Mouse (Mus musculus) forebrain, embryonic 10.5 days (tissue): ENCODE measurements around the gene Luc7l3. TPM values are rescaled to one million over a fixed set of nuclear protein-coding genes. Genes with fewer than 3 reads are reported as not detected.

Experiments used
- DNase-seq: peaks from one replicate; pipeline ENCODE4 v3.0.0-alpha.2; 2017; ENCODE audit warnings: low spot score; ENCODE audit errors: extremely low spot score
- H3K27ac ChIP-seq: fragments of 300-500 bp; sonication (generic); 2 replicates; pipeline ENCODE4 v1.5.1; 2016; ENCODE audit warnings: mild to moderate bottlenecking
- H3K27me3 ChIP-seq: fragments of 300-500 bp; sonication (generic); 2 replicates; pipeline ENCODE4 v1.6.1; 2016; ENCODE audit warnings: mild to moderate bottlenecking; ENCODE audit not compliant: poor library complexity, severe bottlenecking
- H3K36me3 ChIP-seq: fragments of 300-500 bp; sonication (generic); replicated peaks from 2 replicates; pipeline ENCODE4 v1.6.1; 2016; ENCODE audit warnings: mild to moderate bottlenecking, moderate library complexity
- H3K4me1 ChIP-seq: fragments of 300-500 bp; sonication (generic); 2 replicates; pipeline ENCODE4 v1.6.1; 2016
- H3K4me3 ChIP-seq: fragments of 300-500 bp; sonication (generic); 2 replicates; pipeline ENCODE4 v1.5.1; 2016; ENCODE audit warnings: mild to moderate bottlenecking, moderate library complexity
- H3K9me3 ChIP-seq: fragments of 300-500 bp; sonication (generic); 2 replicates; pipeline ENCODE4 v1.6.1; 2016; ENCODE audit warnings: mild to moderate bottlenecking, moderate library complexity
- WGBS: fragments of 180-500 bp; shearing (Covaris S2); methylation state at CpG from one replicate; pipeline ENCODE4 v1.1.7; 2016; 5-methylcytosine and 5-hydroxymethylcytosine counted together
- polyA plus RNA-seq: library from polyadenylated mRNA; unstranded; fragments of >200 nt; fragmentation: Nextera tagmentation; extraction: Ambion mirVana; gene quantifications from 2 replicates; pipeline ENCODE4 v1.2.1, GENCODE M21; 2016

Gene Luc7l3
- polyA plus RNA-seq, 1 experiment from 2014 or later: 113 TPM

- no peak for DNase-seq
- Histone ChIP-seq H3K36me3 (peaks cover 47% of the 10 kb centered on the region), H3K4me3 (no peak overlapping the region), H3K4me1 (peaks cover 61% of the 10 kb centered on the region), H3K27me3 (no peaks in the 10 kb centered on the region), H3K27ac (no peak overlapping the region), H3K9me3 (no peaks in the 10 kb centered on the region)
- WGBS: 76% methylated on average over 4 of the region's 4 CpGs
Observed at GRCm38 (mm10) chr11:94317515-94317914, 4.3 kb downstream of the Luc7l3 start.

- DNase-seq: no peak
- 82% methylated on average over 1 of the region's 1 CpGs for WGBS
- H3K4me1 ChIP-seq: peaks cover 56% of the 10 kb centered on the region
- H3K4me3 ChIP-seq: no peak overlapping the region
- H3K36me3 ChIP-seq: peaks cover 47% of the 10 kb centered on the region
- H3K27ac ChIP-seq: no peak overlapping the region
- H3K27me3 ChIP-seq: no peaks in the 10 kb centered on the region
- no peaks in the 10 kb centered on the region for H3K9me3 ChIP-seq
Observed at GRCm38 (mm10) chr11:94317014-94317413, 4.8 kb downstream of the Luc7l3 start.

- H3K27me3 ChIP-seq: no peaks in the 10 kb centered on the region
- 90% methylated on average over 2 of the region's 2 CpGs for WGBS
- no peak overlapping the region for H3K4me3 ChIP-seq
- H3K36me3 ChIP-seq: peaks cover 48% of the 10 kb centered on the region
- no peaks in the 10 kb centered on the region for H3K9me3 ChIP-seq
- DNase-seq: no peak
- no peak overlapping the region for H3K27ac ChIP-seq
- H3K4me1 ChIP-seq: peaks cover 55% of the 10 kb centered on the region
Observed at GRCm38 (mm10) chr11:94316528-94316927, 5.3 kb downstream of the Luc7l3 start.

GRCm38 (mm10) chr11:94315308-94315707, 6.5 kb downstream of the Luc7l3 start:
- Histone ChIP-seq H3K9me3 (no peaks in the 10 kb centered on the region), H3K27ac (no peak overlapping the region), H3K4me3 (no peak overlapping the region), H3K27me3 (no peaks in the 10 kb centered on the region), H3K4me1 (peaks cover 51% of the 10 kb centered on the region), H3K36me3 (peaks cover 58% of the 10 kb centered on the region)
- 94% methylated on average over 1 of the region's 1 CpGs for WGBS
- no peak for DNase-seq

GRCm38 (mm10) chr11:94314098-94314652, 7.6 kb downstream of the Luc7l3 start:
- no peaks in the 10 kb centered on the region for H3K27me3 ChIP-seq
- WGBS: 94% methylated on average over 2 of the region's 2 CpGs
- H3K36me3 ChIP-seq: peaks cover 59% of the 10 kb centered on the region
- DNase-seq: no peak
- no peak overlapping the region for H3K27ac ChIP-seq
- H3K9me3 ChIP-seq: no peaks in the 10 kb centered on the region
- peaks cover 41% of the 10 kb centered on the region for H3K4me1 ChIP-seq
- no peak overlapping the region for H3K4me3 ChIP-seq

- H3K4me3 ChIP-seq: no peak overlapping the region
- H3K4me1 ChIP-seq: peaks cover 34% of the 10 kb centered on the region
- no peak overlapping the region for H3K27ac ChIP-seq
- no peak for DNase-seq
- H3K36me3 ChIP-seq: peaks cover 59% of the 10 kb centered on the region
- H3K27me3 ChIP-seq: no peaks in the 10 kb centered on the region
- 91% methylated on average over 1 of the region's 1 CpGs for WGBS
- no peaks in the 10 kb centered on the region for H3K9me3 ChIP-seq
Observed at GRCm38 (mm10) chr11:94312733-94313132, 9.1 kb downstream of the Luc7l3 start.

- peaks cover 100% of the 10 kb centered on the region for H3K36me3 ChIP-seq
- no peak overlapping the region for H3K4me3 ChIP-seq
- no peaks in the 10 kb centered on the region for H3K9me3 ChIP-seq
- DNase-seq: no peak
- WGBS: 83% methylated on average over 9 of the region's 9 CpGs
- no peaks in the 10 kb centered on the region for H3K27me3 ChIP-seq
- no peaks in the 10 kb centered on the region for H3K4me1 ChIP-seq
- H3K27ac ChIP-seq: no peak overlapping the region
Observed at GRCm38 (mm10) chr11:94294996-94295845, 26.6 kb downstream of the Luc7l3 start.

GRCm38 (mm10) chr11:94290062-94290740, 31.6 kb downstream of the Luc7l3 start:
- Histone ChIP-seq H3K4me3 (no peak overlapping the region), H3K9me3 (no peaks in the 10 kb centered on the region), H3K27ac (no peak overlapping the region), H3K4me1 (no peaks in the 10 kb centered on the region), H3K27me3 (no peaks in the 10 kb centered on the region), H3K36me3 (peaks cover 100% of the 10 kb centered on the region)
- WGBS: 94% methylated on average over 10 of the region's 10 CpGs
- no peak for DNase-seq

GRCm38 (mm10) chr11:94287105-94287504, 34.7 kb downstream of the Luc7l3 start:
- H3K4me1 ChIP-seq: no peaks in the 10 kb centered on the region
- no peaks in the 10 kb centered on the region for H3K27me3 ChIP-seq
- H3K27ac ChIP-seq: no peak overlapping the region
- no peaks in the 10 kb centered on the region for H3K9me3 ChIP-seq
- H3K36me3 ChIP-seq: peaks cover 92% of the 10 kb centered on the region
- no peak for DNase-seq
- 95% methylated on average over 5 of the region's 5 CpGs for WGBS
- H3K4me3 ChIP-seq: no peak overlapping the region

- no peaks in the 10 kb centered on the region for H3K27me3 ChIP-seq
- DNase-seq: no peak
- no peak overlapping the region for H3K4me3 ChIP-seq
- no peak overlapping the region for H3K27ac ChIP-seq
- whole genome bisulfite sequencing: 92% methylated on average over 11 of the region's 11 CpGs
- peaks cover 3% of the 10 kb centered on the region for H3K4me1 ChIP-seq
- peaks cover 85% of the 10 kb centered on the region for H3K36me3 ChIP-seq
- H3K9me3 ChIP-seq: no peaks in the 10 kb centered on the region
Observed at GRCm38 (mm10) chr11:94285886-94286574, 35.8 kb downstream of the Luc7l3 start.

GRCm38 (mm10) chr11:94283536-94284099, 38.2 kb downstream of the Luc7l3 start:
- Histone ChIP-seq H3K9me3 (no peaks in the 10 kb centered on the region), H3K36me3 (peaks cover 61% of the 10 kb centered on the region), H3K4me3 (no peak overlapping the region), H3K27ac (no peak overlapping the region), H3K27me3 (no peaks in the 10 kb centered on the region), H3K4me1 (peaks cover 12% of the 10 kb centered on the region)
- WGBS: 96% methylated on average over 6 of the region's 6 CpGs
- DNase-seq: no peak

- H3K27ac ChIP-seq: no peak overlapping the region
- peaks cover 16% of the 10 kb centered on the region for H3K4me1 ChIP-seq
- DNase-seq: no peak
- H3K9me3 ChIP-seq: no peaks in the 10 kb centered on the region
- WGBS: 75% methylated on average over 5 of the region's 5 CpGs
- no peak overlapping the region for H3K4me3 ChIP-seq
- no peaks in the 10 kb centered on the region for H3K27me3 ChIP-seq
- peaks cover 48% of the 10 kb centered on the region for H3K36me3 ChIP-seq
Observed at GRCm38 (mm10) chr11:94282291-94282690, 39.5 kb downstream of the Luc7l3 start.
